14 mouse cellular contexts compared by ENCODE assay signal in genomic region chr7:138668337-138668736, GRCm38 (mm10).
A peak's percentile ranks its signal among the peaks of the same experiment; 100 is the strongest.
DNase-seq lines count a peak whose midpoint lies in the region; ATAC-seq and TF ChIP-seq lines count a peak whose summit lies in the region.
"Had no signal": no experiment of that assay in that cellular context is flagged by ENCODE, and none has a peak within 500 bp of the region (broad histone marks: within the 10 kb centered on the region; RNA-seq: fewer than 3 reads in every experiment).

No protein-coding gene starts in this region.

- H3K27ac ChIP-seq in hindbrain, embryonic 14.5 days: peak overlapping the region; percentile 39; the same call in 1 of the 2 replicates
- H3K27ac ChIP-seq: kidney, embryonic 15.5 days; liver, embryonic 14.5 days; macrophage had no signal

- no peaks in the 10 kb centered on the region for H3K9me3 ChIP-seq in hindbrain, embryonic 14.5 days (ENCODE audit: control insufficient read depth, low read length)
- H3K9me3 ChIP-seq: kidney, embryonic 15.5 days had no signal

- no peak overlapping the region for H3K4me3 ChIP-seq in hindbrain, embryonic 14.5 days (replicated peaks; ENCODE audit: low read length)
- H3K4me3 ChIP-seq: kidney, embryonic 15.5 days had no signal

- TF ChIP-seq CTCF in brain, embryonic 14.5 days (IDR thresholded peaks at IDR 0.05; ENCODE audit: borderline replicate concordance, extremely low read depth, insufficient read depth, insufficient read length): no peak

- H3K4me2 ChIP-seq in hindbrain, embryonic 14.5 days (replicated peaks): no peak overlapping the region
- H3K4me2 ChIP-seq: kidney, embryonic 15.5 days had no signal

- no peak for TF ChIP-seq POLR2A in brain, embryonic 14.5 days (IDR thresholded peaks at IDR 0.05; ENCODE audit: borderline replicate concordance, extremely low read depth, insufficient read depth, insufficient read length, poor library complexity, severe bottlenecking)

- H3K9ac ChIP-seq in hindbrain, embryonic 14.5 days: peak overlapping the region; percentile 29; the same call in 1 of the 2 replicates
- H3K9ac ChIP-seq: kidney, embryonic 15.5 days; liver, embryonic 14.5 days had no signal

- H3K36me3 ChIP-seq in hindbrain, embryonic 14.5 days (replicated peaks; ENCODE audit: control insufficient read depth, insufficient read depth): no peaks in the 10 kb centered on the region
- H3K36me3 ChIP-seq: kidney, embryonic 15.5 days had no signal

- 27% methylated on average over 4 of the region's 4 CpGs for WGBS in hindbrain, embryonic 14.5 days

- H3K27me3 ChIP-seq in hindbrain, embryonic 14.5 days (ENCODE audit: control insufficient read depth, insufficient read depth, low read length): no peaks in the 10 kb centered on the region
- H3K27me3 ChIP-seq: kidney, embryonic 15.5 days had no signal

- ATAC-seq in hindbrain, embryonic 14.5 days (ENCODE audit: low FRiP score): no peak
- ATAC-seq: CD4-positive, CD25-positive, alpha-beta regulatory T cell, adult 4 months had no signal

- peak; percentile 14 for DNase-seq in layer of hippocampus, adult 11-12 months (ENCODE audit: low spot score)
- no peak for DNase-seq in layer of hippocampus, postnatal 14 days (ENCODE audit: low spot score in 2 of 2)
- DNase-seq in ES-CJ7 (ENCODE audit: low read depth, low spot score): peak; percentile 30
- DNase-seq in brain, embryonic 14.5 days (ENCODE audit: low read depth): peak; percentile 87
- DNase-seq in hindbrain, embryonic 14.5 days (ENCODE audit: low spot score): no peak
- no peak for DNase-seq in thymus, postnatal 4 days
- no peak for DNase-seq in kidney, adult 11 months
- DNase-seq: heart, adult 18-20 months; heart, postnatal 36 days; thymus, adult 18-20 months had no signal

- peaks cover 15% of the 10 kb centered on the region for H3K4me1 ChIP-seq in hindbrain, embryonic 14.5 days (replicated peaks; ENCODE audit: control insufficient read depth, insufficient read depth, low read length)
- H3K4me1 ChIP-seq: kidney, embryonic 15.5 days had no signal

Comparison
In these comparisons a context has a peak if more than half of its experiments do, and no peak if none do; other contexts are left out.
1. DNase-seq: peak in layer of hippocampus, adult 11-12 months (single experiment), ES-CJ7 (single experiment) and brain, embryonic 14.5 days (single experiment); none in layer of hippocampus, postnatal 14 days (0 of 2), hindbrain, embryonic 14.5 days (single experiment), thymus, postnatal 4 days (single experiment) and kidney, adult 11 months (single experiment).